Mouse (Mus musculus): Measurements from ENCODE around the gene Sv2a. TPM values are rescaled to one million over a fixed set of nuclear protein-coding genes. Genes with fewer than 3 reads are reported as not detected.
"Not testable (repeated sequence)": the region's sequence is repeated elsewhere in the genome, so short reads cannot be mapped to it uniquely, and the experiment has no call there.

The Sv2a gene
- total and polyA plus RNA-seq, 2 experiments from 2014 or later = 10.8 to 15.4 TPM

DNA sequence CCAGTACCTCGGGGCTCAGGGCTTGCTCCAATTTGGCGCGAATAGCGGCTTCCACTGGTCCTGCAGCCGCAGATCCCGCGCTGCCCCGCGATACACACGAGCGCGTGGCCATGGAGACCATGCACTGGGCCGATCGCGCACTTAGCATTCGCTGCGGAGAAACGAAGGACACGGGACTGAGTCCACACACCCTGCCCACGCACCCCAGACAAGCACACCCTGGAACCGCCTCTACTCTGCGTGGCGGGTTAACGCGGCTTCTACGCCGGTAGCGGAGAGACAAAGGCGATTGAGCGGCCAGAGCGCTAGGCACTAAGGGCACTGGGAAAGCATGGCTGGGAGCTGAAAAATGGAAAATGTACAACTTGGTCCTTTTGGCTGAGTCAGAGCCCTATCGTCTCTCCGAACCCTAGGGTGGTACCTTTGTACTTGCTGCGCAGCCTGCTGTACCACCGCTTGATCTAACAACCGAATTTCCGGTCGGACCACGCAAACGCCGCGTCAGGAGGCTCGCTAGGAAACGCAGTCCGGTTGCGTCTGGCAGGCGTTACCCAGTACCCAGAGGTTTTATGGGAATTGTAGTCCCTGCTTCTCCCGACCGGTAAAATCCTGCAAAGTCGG is 16.3 kb downstream of the Sv2a start:
- TF ChIP-seq CTCF (IDR thresholded peaks at IDR 0.05; ENCODE audit: low read depth) (no peak), EP300 (IDR thresholded peaks at IDR 0.05; ENCODE audit: low read depth) (no peak)
- Histone ChIP-seq H3K36me3 (replicated peaks; ENCODE audit: control insufficient read depth, insufficient read depth, low read length) (peaks cover 12% of the 10 kb centered on the region; the same call in 1 of the 2 replicates), H3K4me2 (ENCODE audit: low read depth, low read length) (peak overlapping the region; percentile 65), H3K4me1 (ENCODE audit: control insufficient read depth, insufficient read depth) (peaks cover 13% of the 10 kb centered on the region), H3K27me3 (ENCODE audit: control insufficient read depth, insufficient read depth, low read length) (no peaks in the 10 kb centered on the region), H3K4me3 (ENCODE audit: low read depth, low read length) (peak overlapping the region; percentile 48), H3K9me3 (replicated peaks; ENCODE audit: control insufficient read depth, low read length) (no peaks in the 10 kb centered on the region), H3K27ac (ENCODE audit: low read depth) (peak overlapping the region; percentile 79), H3K9ac (replicated peaks; ENCODE audit: low read depth, low read length) (peak overlapping the region; percentile 45)
- DNase-seq (ENCODE audit: low spot score) (peak; percentile 92), ATAC-seq (ENCODE audit: insufficient read depth, low read depth) (peak; percentile 91)
- WGBS = under 1% methylated on average over 50 of the region's 50 CpGs

DNA sequence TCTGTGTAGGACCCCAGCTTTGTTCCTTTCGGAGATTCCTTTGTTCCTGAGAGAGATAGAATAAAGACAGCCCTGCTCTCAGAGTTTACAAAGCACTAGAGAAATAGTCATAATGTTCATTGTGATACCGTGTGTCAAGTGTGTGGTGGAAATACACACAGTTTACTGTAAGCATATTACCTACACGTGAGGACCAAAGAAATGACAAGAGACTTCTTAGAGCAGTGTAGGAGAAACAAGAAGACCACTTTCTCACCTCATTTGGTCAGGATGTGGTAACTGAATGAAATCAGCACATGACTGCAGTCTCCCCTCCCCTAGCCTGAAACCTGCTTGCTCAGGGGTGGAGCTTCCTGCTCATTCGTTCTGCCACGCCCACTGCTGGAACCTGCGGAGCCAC is 17.2 kb downstream of the Sv2a start:
- TF ChIP-seq EP300 (IDR thresholded peaks at IDR 0.05; ENCODE audit: low read depth) (no peak), CTCF (IDR thresholded peaks at IDR 0.05; ENCODE audit: low read depth) (no peak)
- Histone ChIP-seq H3K9ac (replicated peaks; ENCODE audit: low read depth, low read length) (no peak overlapping the region), H3K27me3 (ENCODE audit: control insufficient read depth, insufficient read depth, low read length) (no peaks in the 10 kb centered on the region), H3K9me3 (replicated peaks; ENCODE audit: control insufficient read depth, low read length) (no peaks in the 10 kb centered on the region), H3K4me1 (ENCODE audit: control insufficient read depth, insufficient read depth) (peaks cover 13% of the 10 kb centered on the region), H3K27ac (ENCODE audit: low read depth) (no peak overlapping the region; the same call in 1 of the 2 replicates), H3K36me3 (replicated peaks; ENCODE audit: control insufficient read depth, insufficient read depth, low read length) (peaks cover 9% of the 10 kb centered on the region; the same call in 1 of the 2 replicates), H3K4me2 (ENCODE audit: low read depth, low read length) (peak overlapping the region; percentile 65), H3K4me3 (ENCODE audit: low read depth, low read length) (peak overlapping the region; percentile 48; the same call in 1 of the 2 replicates)
- DNase-seq (ENCODE audit: low spot score) = no peak
- ATAC-seq (ENCODE audit: insufficient read depth, low read depth) = no peak
- 1% methylated on average over 6 of the region's 6 CpGs for WGBS

DNA sequence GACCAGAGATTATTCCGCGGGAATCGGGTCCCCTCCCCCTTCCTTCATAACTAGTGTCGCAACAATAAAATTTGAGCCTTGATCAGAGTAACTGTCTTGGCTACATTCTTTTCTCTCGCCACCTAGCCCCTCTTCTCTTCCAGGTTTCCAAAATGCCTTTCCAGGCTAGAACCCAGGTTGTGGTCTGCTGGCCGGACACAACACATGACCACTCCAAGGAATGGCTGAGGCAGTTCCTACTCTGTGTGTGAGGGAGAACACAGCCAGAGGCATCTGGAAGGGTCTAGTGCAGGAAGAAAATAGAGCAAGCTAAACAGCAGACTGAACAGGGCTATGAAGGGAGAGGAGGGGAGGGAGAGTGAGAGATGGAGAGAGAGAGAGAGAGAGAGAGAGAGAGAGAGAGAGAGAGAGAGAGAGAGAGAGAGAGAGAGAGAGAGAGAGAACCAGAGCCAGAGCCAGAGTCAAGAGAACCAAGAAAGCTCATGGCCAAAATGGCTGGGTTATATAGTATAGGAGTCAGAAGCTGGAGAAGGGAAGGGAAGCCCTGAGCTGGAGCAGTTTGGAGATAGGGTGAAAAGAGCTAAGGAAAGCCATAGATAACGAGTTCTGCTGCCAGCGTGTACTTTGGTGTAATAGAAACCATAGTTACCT is 17.8 kb downstream of the Sv2a start:
- not testable (repeated sequence) for H3K4me2 ChIP-seq (ENCODE audit: low read depth, low read length); ATAC-seq (ENCODE audit: insufficient read depth, low read depth)
- WGBS = 26% methylated on average over 6 of the region's 8 CpGs

DNA sequence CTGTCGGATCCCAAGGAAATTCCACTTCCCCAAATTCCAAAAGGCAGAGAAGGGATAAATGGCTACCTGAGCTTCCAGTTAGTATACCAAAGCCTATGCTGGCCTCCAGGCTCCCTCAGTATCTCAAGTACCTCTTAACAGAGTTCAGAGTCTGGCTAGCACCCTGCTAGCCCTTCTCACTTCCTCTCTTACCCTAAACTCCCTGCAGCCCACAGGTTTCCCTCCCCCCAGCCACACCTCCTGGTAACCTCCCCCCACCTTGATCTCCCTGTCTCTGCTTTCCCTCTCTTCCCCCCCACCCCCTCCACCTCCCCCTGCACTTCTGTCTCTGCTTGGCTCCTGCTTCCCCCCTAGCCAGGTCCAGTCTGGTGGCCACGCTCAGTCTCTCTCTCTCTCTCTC is 18.8 kb downstream of the Sv2a start:
- Histone ChIP-seq H3K36me3 (replicated peaks; ENCODE audit: control insufficient read depth, insufficient read depth, low read length) (no peaks in the 10 kb centered on the region), H3K9ac (replicated peaks; ENCODE audit: low read depth, low read length) (no peak overlapping the region), H3K4me2 (ENCODE audit: low read depth, low read length) (no peak overlapping the region), H3K4me1 (ENCODE audit: control insufficient read depth, insufficient read depth) (peaks cover 13% of the 10 kb centered on the region), H3K27ac (ENCODE audit: low read depth) (no peak overlapping the region), H3K4me3 (ENCODE audit: low read depth, low read length) (no peak overlapping the region), H3K27me3 (ENCODE audit: control insufficient read depth, insufficient read depth, low read length) (no peaks in the 10 kb centered on the region), H3K9me3 (replicated peaks; ENCODE audit: control insufficient read depth, low read length) (no peaks in the 10 kb centered on the region)
- DNase-seq (ENCODE audit: low spot score) = no peak
- TF ChIP-seq CTCF (IDR thresholded peaks at IDR 0.05; ENCODE audit: low read depth) (no peak), EP300 (IDR thresholded peaks at IDR 0.05; ENCODE audit: low read depth) (no peak)
- WGBS = 28% methylated on average over 2 of the region's 2 CpGs
- no peak for ATAC-seq (ENCODE audit: insufficient read depth, low read depth)

More for the DNA sequence above, 17.8 kb downstream of the Sv2a start:
- not testable (repeated sequence) for H3K27me3 ChIP-seq (ENCODE audit: control insufficient read depth, insufficient read depth, low read length); H3K9me3 ChIP-seq (replicated peaks; ENCODE audit: control insufficient read depth, low read length); DNase-seq (ENCODE audit: low spot score); H3K36me3 ChIP-seq (replicated peaks; ENCODE audit: control insufficient read depth, insufficient read depth, low read length); H3K27ac ChIP-seq (ENCODE audit: low read depth); H3K9ac ChIP-seq (replicated peaks; ENCODE audit: low read depth, low read length); H3K4me3 ChIP-seq (ENCODE audit: low read depth, low read length)
- H3K4me1 ChIP-seq (ENCODE audit: control insufficient read depth, insufficient read depth) = peaks cover 13% of the 10 kb centered on the region

DNA sequence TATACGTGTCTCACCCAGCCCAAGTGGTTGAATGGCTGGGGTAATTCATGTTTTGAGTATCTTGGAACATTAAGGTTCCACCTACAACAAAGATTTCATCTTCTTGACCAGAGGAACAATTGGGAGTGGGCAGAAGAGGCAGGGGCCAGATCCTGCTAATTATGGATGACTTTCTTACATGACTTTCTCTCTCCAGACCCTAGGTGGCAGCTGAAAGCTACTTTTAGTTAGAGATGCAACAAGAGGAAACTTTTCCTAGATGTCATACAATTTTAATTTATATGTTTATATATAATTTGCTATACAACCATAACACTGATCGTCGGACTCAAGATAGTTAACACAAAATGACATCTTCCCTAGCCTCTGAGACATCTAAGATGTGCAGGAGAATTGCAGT is 26.9 kb downstream of the Sv2a start:
- ATAC-seq (ENCODE audit: insufficient read depth, low read depth) = no peak
- Histone ChIP-seq H3K9me3 (replicated peaks; ENCODE audit: control insufficient read depth, low read length) (no peaks in the 10 kb centered on the region), H3K4me3 (ENCODE audit: low read depth, low read length) (no peak overlapping the region), H3K27ac (ENCODE audit: low read depth) (no peak overlapping the region), H3K4me1 (ENCODE audit: control insufficient read depth, insufficient read depth) (no peaks in the 10 kb centered on the region), H3K27me3 (ENCODE audit: control insufficient read depth, insufficient read depth, low read length) (no peaks in the 10 kb centered on the region), H3K4me2 (ENCODE audit: low read depth, low read length) (no peak overlapping the region), H3K36me3 (replicated peaks; ENCODE audit: control insufficient read depth, insufficient read depth, low read length) (no peaks in the 10 kb centered on the region), H3K9ac (replicated peaks; ENCODE audit: low read depth, low read length) (no peak overlapping the region)
- WGBS = 77% methylated on average over 3 of the region's 3 CpGs
- no peak for DNase-seq (ENCODE audit: low spot score)
- peak; percentile 23; the same call in 1 of the 2 replicates for TF ChIP-seq CTCF (IDR thresholded peaks at IDR 0.05; ENCODE audit: low read depth)
- no peak for TF ChIP-seq EP300 (IDR thresholded peaks at IDR 0.05; ENCODE audit: low read depth)
